Mouse (Mus musculus) spleen, adult 2 months (tissue): ENCODE measurements at regions not wholly inside any gene's neighbourhood (a gene's known extent, or its start where the extent isn't known, plus 50 kb on each side); places are given as distances from the start of the nearest gene placed in this dataset.

ENCODE experiments used
- DNase-seq, 2 experiments: peaks; one replicate each; pipeline versions ENCODE4 v3.0.0 to v3.0.0-alpha.2; 2012 to 2021; ENCODE audit warnings: low spot score in 2 of 2, low read depth in 1 of 2
- H3K27ac ChIP-seq: fragments of 200-500 bp; 2 replicates; pipeline ENCODE4 v1.5.1; 2012; ENCODE audit warnings: low read length, inconsistent platforms; ENCODE audit not compliant: insufficient read depth
- H3K27me3 ChIP-seq: fragments of 200-500 bp; 2 replicates; pipeline ENCODE4 v1.6.1; 2012; ENCODE audit warnings: mild to moderate bottlenecking, moderate library complexity, low read length, inconsistent platforms; ENCODE audit not compliant: control insufficient read depth, insufficient read depth
- H3K36me3 ChIP-seq: fragments of 200-500 bp; 2 replicates; pipeline ENCODE4 v1.6.1; 2012; ENCODE audit warnings: mild to moderate bottlenecking, low read length, inconsistent platforms; ENCODE audit not compliant: control insufficient read depth, insufficient read depth
- H3K4me1 ChIP-seq: fragments of 200-500 bp; 2 replicates; pipeline ENCODE4 v1.6.1; 2011; ENCODE audit warnings: inconsistent platforms; ENCODE audit not compliant: control insufficient read depth, insufficient read depth, insufficient read length
- H3K4me3 ChIP-seq: fragments of 200-500 bp; 2 replicates; pipeline ENCODE4 v1.5.1; 2011; ENCODE audit warnings: mild to moderate bottlenecking, inconsistent platforms; ENCODE audit not compliant: insufficient read depth, insufficient read length; ENCODE audit errors: extremely low read depth
- CTCF ChIP-seq: fragments of 200-500 bp; IDR thresholded peaks from 2 replicates; pipeline ENCODE4 v1.5.1; 2011; ENCODE audit warnings: mild to moderate bottlenecking, inconsistent platforms; ENCODE audit not compliant: insufficient read depth, insufficient read length, insufficient replicate concordance; ENCODE audit errors: extremely low read depth
- POLR2A ChIP-seq: fragments of 200-500 bp; IDR thresholded peaks from 2 replicates; pipeline ENCODE4 v1.6.1; 2011; ENCODE audit warnings: low read depth, low read length, inconsistent platforms
- WGBS: fragments of 180-500 bp; shearing (Covaris S2); methylation state at CpG from one replicate; pipeline ENCODE4 v1.1.7; 2018; 5-methylcytosine and 5-hydroxymethylcytosine counted together

DNA sequence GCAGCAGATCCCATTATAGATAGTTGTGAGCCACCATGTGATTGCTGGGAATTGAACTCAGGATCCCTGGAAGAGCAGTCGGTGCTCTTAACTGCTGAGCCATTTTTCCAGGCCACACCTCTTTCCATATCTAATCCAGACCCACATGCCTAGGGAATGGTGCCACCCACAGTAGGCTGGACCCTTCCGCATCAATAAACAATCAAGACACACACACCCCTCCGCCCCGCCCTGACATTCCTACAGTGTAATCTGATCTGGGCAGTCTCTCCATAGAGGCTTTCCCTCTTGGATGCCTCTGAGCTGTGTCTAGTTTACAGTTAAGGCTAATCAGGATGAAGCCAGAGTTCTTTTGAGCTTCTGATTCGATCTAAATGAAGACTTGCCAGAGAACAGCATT, 248.8 kb downstream of the Ajap1 start:
- 77% methylated on average over 5 of the region's 5 CpGs for WGBS
- H3K4me3 ChIP-seq = no peak overlapping the region
- TF ChIP-seq CTCF = no peak
- no peak for TF ChIP-seq POLR2A

DNA sequence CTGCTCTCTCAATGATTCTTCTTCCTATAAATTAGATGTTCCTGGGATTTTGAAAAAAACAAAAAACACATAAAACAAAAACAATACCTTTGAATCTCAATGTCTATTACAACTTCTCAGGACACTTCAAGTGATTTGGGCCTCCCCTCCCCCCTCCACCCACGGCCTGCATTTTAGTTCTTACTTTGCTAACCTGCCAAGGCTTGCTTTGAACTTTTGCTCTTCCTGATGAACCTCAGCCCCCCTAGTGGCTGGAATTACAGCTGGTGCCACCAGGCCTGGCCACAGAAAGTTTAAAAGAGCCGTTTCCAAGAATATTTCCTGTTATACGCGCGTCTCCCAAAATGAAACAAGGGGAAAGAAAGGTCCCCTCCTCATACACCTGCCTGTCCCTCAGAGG, 253.4 kb downstream of the Ajap1 start:
- H3K27ac ChIP-seq = no peak overlapping the region
- no peaks in the 10 kb centered on the region for H3K4me1 ChIP-seq
- H3K36me3 ChIP-seq = no peaks in the 10 kb centered on the region
- 59% methylated on average over 5 of the region's 5 CpGs for WGBS
- no peak overlapping the region for H3K4me3 ChIP-seq
- TF ChIP-seq CTCF (no peak), POLR2A (no peak)
- H3K27me3 ChIP-seq = no peaks in the 10 kb centered on the region
- DNase-seq = no peak

More for the DNA sequence above, 248.8 kb downstream of the Ajap1 start:
- Histone ChIP-seq H3K4me1 (no peaks in the 10 kb centered on the region), H3K27ac (no peak overlapping the region), H3K27me3 (no peaks in the 10 kb centered on the region), H3K36me3 (no peaks in the 10 kb centered on the region)
- DNase-seq = no peak

DNA sequence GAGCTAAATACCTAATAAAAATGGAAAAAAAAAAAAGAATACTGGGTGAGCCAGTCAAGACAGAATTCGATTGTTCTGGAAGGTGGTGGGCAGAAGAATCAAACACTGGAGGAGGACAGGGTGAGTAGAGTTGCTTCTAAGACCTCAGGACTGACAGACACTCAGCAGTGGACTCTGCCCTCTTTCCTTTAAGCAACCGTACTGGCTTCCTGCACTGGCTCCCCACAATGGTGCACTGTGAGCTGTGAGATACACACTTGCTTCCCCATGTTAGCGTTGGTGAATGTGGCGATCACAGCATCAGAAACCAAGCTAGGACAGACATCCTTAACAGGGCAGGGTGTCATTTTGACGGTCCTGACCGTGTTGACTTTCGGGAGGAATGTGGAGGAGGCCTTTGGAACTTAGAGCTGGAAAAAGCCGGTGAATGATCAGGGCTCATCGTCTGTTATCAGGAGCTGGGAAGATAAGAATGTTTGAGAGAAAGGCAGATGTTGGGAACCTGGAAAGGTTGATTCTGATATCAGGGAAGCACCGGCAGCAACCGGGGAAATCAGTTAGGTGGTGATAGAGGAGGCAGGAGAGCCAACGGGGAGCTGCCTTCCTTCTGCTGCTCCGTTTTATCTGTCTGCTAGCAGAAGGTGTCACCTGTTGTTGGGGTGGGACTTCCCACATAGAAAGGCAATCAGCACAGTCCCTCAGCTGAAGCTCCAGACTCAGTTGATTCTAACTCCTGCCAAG, 254.8 kb downstream of the Ajap1 start:
- DNase-seq = no peak
- Histone ChIP-seq H3K27ac (no peak overlapping the region), H3K36me3 (no peaks in the 10 kb centered on the region), H3K27me3 (no peaks in the 10 kb centered on the region), H3K4me1 (no peaks in the 10 kb centered on the region), H3K4me3 (no peak overlapping the region)
- TF ChIP-seq CTCF = no peak
- no peak for TF ChIP-seq POLR2A
- 79% methylated on average over 13 of the region's 13 CpGs for WGBS

DNA sequence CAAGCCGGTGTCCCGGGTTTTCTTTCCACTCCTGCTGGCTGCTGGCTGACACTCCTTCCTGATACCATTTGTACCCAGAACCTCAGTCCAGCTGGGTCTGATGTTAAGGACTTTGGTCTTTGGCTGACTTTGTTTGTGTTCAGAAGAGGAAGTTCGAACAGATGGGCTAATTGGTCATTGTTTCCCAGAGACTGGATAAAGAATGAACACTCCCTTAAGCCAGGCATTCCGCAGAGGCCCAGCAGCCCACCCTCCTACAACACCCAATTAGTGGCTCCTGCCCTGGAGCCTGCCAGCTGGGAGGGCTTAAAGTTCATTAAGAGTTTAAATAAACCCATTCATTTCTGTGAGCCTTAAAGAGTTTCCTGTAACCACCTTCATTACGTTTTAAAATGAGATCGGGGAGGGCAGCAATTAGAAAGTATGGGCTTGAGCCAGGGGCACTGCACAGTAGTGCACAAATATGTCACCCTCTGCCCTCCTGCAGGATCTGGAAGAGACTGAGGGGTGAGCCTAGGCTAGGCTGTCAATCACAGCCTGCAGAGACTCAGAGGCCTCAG, 257.9 kb downstream of the Ajap1 start:
- Histone ChIP-seq H3K4me1 (no peaks in the 10 kb centered on the region), H3K27me3 (no peaks in the 10 kb centered on the region), H3K36me3 (no peaks in the 10 kb centered on the region), H3K4me3 (no peak overlapping the region), H3K27ac (no peak overlapping the region)
- WGBS = 34% methylated on average over 6 of the region's 6 CpGs
- DNase-seq = no peak
- TF ChIP-seq POLR2A = no peak

DNA sequence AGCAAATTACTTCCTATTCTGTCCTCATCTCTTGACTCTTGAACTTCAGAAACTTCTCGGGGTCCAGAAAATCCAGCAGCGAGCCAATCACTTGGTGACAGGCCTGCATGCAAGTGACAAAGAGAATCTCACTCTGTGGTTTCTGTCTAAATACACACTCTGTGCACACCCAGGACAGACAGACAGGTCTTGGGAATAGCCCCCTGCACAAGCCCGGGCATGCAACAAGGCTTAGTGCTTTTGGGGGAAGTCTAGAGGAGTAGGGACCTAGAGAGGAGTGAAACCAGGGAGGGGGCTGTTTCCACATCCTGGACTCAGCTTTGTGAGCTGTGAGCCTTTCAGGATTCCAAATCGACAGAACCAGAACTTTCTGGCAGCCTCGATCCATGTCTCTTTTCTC, 259.6 kb downstream of the Ajap1 start:
- no peak for DNase-seq
- no peak overlapping the region for H3K27ac ChIP-seq
- TF ChIP-seq POLR2A (no peak), CTCF (no peak)
- no peaks in the 10 kb centered on the region for H3K4me1 ChIP-seq
- H3K27me3 ChIP-seq = no peaks in the 10 kb centered on the region
- H3K4me3 ChIP-seq = no peak overlapping the region
- 81% methylated on average over 5 of the region's 5 CpGs for WGBS
- no peaks in the 10 kb centered on the region for H3K36me3 ChIP-seq

DNA sequence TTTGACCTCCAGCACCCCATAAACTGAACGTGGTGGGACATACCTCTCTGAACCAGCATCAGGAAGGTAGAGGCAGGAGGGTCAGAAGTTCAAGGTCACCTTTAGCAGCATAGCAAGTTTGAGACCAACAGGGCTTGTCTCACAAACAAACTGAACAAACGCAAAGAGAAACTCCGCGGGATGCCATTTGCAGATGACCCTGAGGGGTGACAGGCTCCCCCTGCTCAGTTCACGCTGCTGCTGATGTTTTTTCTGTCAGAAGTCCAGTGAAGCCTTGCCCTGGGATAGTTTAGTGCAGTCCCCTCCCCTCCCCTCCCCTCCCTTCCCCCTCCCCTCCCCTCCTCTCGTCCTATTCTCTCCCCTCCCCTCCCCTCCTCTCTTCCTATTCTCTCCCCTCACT, 262.1 kb downstream of the Ajap1 start:
- TF ChIP-seq POLR2A (no peak), CTCF (no peak)
- DNase-seq = no peak

DNA sequence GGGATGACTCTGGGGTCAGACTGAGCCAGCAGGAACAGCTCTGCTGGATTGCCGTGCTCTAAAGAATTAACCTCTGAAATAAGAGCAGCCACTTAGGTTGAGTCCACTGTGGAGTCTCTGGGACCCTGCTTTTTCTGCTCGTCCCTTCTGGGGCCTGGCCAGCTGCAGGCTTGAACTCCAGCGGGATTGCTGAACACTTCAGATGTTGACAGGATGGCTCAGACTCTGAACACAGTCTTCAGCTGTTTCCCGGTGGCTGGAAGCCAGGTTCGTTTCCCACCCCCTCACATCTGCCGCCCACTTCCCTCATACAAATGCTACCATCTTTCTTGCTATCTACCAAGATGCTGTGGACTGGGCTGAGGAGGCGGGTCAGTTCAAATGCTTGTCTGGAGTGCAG, 262.5 kb downstream of the Ajap1 start:
- Histone ChIP-seq H3K36me3 (no peaks in the 10 kb centered on the region), H3K4me1 (no peaks in the 10 kb centered on the region), H3K4me3 (no peak overlapping the region), H3K27ac (no peak overlapping the region), H3K27me3 (no peaks in the 10 kb centered on the region)
- DNase-seq = no peak
- TF ChIP-seq CTCF = no peak
- TF ChIP-seq POLR2A = no peak
- 59% methylated on average over 7 of the region's 7 CpGs for WGBS

More for the DNA sequence above, 262.1 kb downstream of the Ajap1 start:
- Histone ChIP-seq H3K27ac (no peak overlapping the region), H3K27me3 (no peaks in the 10 kb centered on the region), H3K36me3 (no peaks in the 10 kb centered on the region), H3K4me1 (no peaks in the 10 kb centered on the region), H3K4me3 (no peak overlapping the region)
- WGBS = 56% methylated on average over 5 of the region's 6 CpGs
